Mouse (Mus musculus) G1E-ER4 (cell line): ENCODE measurements around the gene Sdk1. TPM values are rescaled to one million over a fixed set of nuclear protein-coding genes. Genes with fewer than 3 reads are reported as not detected.

Source experiments
- GATA1 ChIP-seq: IDR thresholded peaks from one replicate; pipeline ENCODE4 v1.8.0; 2012; ENCODE audit warnings: low read length, inconsistent platforms
- polyA plus RNA-seq: library from polyadenylated mRNA; stranded (reverse); fragments of >175 nt; gene quantifications from 2 replicates; pipeline ENCODE4 v1.2.3, GENCODE M21; 2012

Sdk1 gene
- polyA plus RNA-seq, 1 experiment, result not detected

GRCm38 (mm10) chr5:142178164-142178563 is 936.9 kb downstream of the Sdk1 start:
- TF ChIP-seq GATA1, result no peak

DNA sequence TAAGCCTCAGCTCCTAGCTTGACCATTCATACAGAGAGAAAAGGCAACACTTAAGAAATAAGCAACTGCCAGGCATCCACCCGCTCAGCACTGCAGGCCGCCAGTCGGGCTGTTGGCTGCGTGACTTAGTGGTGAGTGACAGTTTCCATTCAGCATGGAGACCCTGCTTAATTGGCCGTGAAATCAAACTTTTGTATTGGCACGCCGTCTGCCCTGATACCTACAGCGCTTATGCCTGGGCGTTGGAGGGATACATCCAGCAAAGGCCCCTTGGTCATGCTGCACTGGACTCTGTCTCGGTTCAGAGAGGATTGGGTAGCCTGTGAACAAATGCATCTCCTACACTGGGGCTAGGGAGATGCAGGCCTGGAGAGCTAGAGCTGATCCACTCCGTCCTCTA is 938.0 kb downstream of the Sdk1 start:
- TF ChIP-seq GATA1, result no peak

GRCm38 (mm10) chr5:142181862-142182261 is 940.6 kb downstream of the Sdk1 start:
- TF ChIP-seq GATA1, result no peak

- no peak for TF ChIP-seq GATA1
These were observed 947.5 kb downstream of the Sdk1 start for GRCm38 (mm10) chr5:142188765-142189164.

- TF ChIP-seq GATA1, result no peak
These were observed 968.6 kb downstream of the Sdk1 start for GRCm38 (mm10) chr5:142209911-142210310.

- TF ChIP-seq GATA1, result no peak
These were observed 971.0 kb downstream of the Sdk1 start for GRCm38 (mm10) chr5:142212252-142212651.

DNA sequence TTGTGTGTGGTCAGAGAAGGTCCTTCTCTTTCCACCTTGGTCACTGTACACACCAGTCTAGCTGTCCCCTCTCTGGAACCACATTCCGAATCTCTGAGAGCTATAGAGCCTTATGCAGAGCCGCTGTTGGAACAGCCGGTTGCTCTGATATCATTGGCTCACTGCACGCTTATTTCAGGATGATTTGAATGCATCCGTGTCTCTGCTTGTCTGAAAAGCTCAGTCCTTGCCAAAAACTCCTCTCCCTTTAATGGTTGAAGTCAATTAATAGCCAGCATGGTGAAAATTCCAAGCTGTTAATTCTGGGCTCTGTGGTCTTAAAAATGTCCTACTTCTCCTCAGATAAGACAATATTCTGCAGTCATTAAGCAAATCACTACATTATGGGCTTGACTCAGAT is 974.7 kb downstream of the Sdk1 start:
- no peak for TF ChIP-seq GATA1

DNA sequence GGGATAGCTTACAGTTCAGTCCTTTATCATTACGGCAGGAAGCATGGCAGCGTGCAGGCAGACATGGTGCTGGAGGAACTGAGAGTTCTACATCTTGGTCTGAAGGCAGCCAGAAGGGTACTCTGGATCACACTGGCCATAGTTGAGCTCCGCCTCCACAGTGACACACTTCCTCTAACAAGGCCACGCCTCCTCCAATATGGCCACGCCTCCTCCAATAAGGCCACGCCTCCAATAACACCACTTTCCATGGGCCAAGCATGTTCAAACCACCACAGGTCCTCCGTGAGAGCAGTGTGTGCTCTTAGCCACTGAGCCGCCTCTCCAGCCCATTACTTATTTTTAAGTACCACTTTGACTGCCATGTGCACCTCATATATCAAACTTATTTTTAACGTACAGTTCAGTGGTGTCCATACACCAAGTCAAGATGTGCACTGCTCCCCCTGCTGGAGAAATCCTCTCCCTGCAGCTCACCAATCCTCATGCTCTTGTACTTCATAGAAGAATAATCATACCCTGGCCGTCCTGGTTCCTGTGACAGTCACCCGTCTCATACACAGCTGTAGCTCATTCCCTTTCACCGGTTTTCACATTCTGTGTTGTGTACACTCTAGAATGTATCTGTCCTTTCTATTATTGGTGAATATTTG is 979.7 kb downstream of the Sdk1 start:
- no peak for TF ChIP-seq GATA1

- no peak for TF ChIP-seq GATA1
These were observed 987.9 kb downstream of the Sdk1 start for GRCm38 (mm10) chr5:142228957-142229810.

GRCm38 (mm10) chr5:142229811-142230205 is 988.5 kb downstream of the Sdk1 start:
- TF ChIP-seq GATA1, result no peak

DNA sequence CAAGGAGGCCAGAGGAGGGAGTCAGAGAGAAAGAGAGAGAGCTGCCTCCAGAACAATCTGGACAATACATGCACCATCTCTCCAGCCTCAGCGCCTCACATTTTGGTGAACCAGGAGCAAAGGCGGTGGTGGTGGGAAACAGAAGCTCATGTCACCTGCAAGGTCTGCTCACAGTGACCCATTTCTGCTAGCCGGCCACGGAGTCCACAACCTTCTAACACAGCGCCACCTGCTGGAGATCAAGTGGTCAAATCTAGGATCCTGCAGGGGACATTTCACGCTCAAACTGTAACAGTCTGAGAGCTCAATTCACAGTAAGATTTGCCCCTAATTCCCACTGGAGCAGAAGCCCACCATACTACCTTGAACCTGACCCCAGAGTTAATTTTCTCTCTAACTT is 999.0 kb downstream of the Sdk1 start:
- no peak for TF ChIP-seq GATA1

GRCm38 (mm10) chr5:142242597-142242996 is 1001.3 kb downstream of the Sdk1 start:
- TF ChIP-seq GATA1, result no peak

DNA sequence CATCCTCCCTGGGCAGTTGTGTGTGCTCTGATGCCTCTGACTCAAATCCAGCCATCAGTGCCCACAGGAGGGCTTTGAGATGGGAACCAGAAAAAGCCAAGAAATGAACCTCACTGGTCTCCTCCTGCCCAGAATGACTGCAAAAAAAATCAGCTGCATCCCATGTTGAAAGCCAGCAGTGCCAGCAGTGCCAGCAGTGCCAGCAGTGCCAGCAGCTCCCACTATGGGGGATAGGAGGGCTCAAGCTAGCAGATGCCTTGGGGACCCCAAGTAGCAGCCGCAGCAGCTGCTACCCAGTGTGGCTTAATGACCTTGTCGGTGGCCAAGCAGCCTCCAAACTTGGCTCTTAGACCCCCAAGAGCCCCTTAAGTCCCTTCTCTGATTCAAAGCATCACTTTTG is 1001.8 kb downstream of the Sdk1 start:
- TF ChIP-seq GATA1, result no peak

DNA sequence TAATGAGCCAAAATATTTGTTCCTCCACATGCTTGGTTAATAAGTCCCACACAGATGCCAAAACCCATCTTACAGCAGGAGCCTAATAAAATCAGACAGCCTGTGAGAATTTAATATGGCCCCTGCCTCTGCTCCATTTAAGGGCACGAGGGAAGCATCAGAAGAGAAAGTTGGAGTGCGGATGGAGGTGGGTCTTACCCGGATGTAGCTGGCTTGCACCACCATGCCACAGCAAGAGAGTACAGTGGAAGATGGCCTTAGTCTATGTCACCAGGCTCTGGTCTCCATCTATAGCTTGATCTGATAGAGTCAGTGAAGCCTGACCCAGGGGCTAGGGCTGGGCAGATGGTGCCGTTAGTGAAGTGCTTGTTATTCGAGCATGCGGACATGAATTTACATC is 1014.9 kb downstream of the Sdk1 start:
- no peak for TF ChIP-seq GATA1

GRCm38 (mm10) chr5:142258716-142259115 is 1017.4 kb downstream of the Sdk1 start:
- no peak for TF ChIP-seq GATA1

DNA sequence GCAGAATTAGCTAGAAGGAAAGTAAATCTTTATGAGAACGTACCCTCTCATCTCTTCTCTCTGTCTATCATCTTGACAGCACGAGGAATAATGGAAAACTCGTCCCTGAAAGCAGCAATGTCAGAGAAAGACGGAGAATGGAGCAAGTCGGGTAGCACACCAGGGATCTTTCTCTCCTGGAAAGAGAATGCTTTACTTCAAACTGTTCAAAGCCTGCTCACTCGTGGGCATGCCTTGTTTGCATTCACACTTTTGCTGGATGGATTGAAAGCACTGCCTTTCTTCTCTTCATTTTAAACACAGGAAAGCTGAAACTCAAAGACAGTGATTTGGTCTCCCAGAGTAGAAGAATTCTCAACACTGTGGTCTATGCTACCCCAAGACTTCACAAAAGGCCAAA is 1020.8 kb downstream of the Sdk1 start:
- no peak for TF ChIP-seq GATA1

Other genes starting within 250 kb of the Sdk1 start
- gene Card11, start 240.9 kb upstream of the Sdk1 start, polyA plus RNA-seq, result not detected in 2 replicates